Mouse (Mus musculus) layer of hippocampus, adult 9-11 months (tissue): ENCODE data around the gene Gbp7.
"Not testable (repeated sequence)": the region's sequence is repeated elsewhere in the genome, so short reads cannot be mapped to it uniquely, and the experiment has no call there.

Source experiments
- DNase-seq: peaks from one replicate; pipeline ENCODE4 v3.0.0; 2022

The Gbp7 gene

GRCm38 (mm10) chr3:142561045-142561646 is 31.0 kb downstream of the Gbp7 start:
- DNase-seq: no peak

- DNase-seq: no peak
Measured at GRCm38 (mm10) chr3:142561666-142562065, 31.5 kb downstream of the Gbp7 start.

GRCm38 (mm10) chr3:142567490-142567889 is 37.3 kb downstream of the Gbp7 start:
- DNase-seq: not testable (repeated sequence)

- DNase-seq: no peak
Measured at GRCm38 (mm10) chr3:142570738-142571137, 40.6 kb downstream of the Gbp7 start.

- no peak for DNase-seq
Measured at GRCm38 (mm10) chr3:142577108-142577507, 47.0 kb downstream of the Gbp7 start.

- DNase-seq: no peak
Measured at GRCm38 (mm10) chr3:142578342-142578741, 48.2 kb downstream of the Gbp7 start.

- no peak for DNase-seq
Measured at GRCm38 (mm10) chr3:142583067-142583466, 52.9 kb downstream of the Gbp7 start.

- no peak for DNase-seq
Measured at GRCm38 (mm10) chr3:142587386-142587785, 57.2 kb downstream of the Gbp7 start.

- DNase-seq: no peak
Measured at GRCm38 (mm10) chr3:142588888-142589287, 58.7 kb downstream of the Gbp7 start.

- no peak for DNase-seq
Measured at GRCm38 (mm10) chr3:142590431-142591067, 60.4 kb downstream of the Gbp7 start.

GRCm38 (mm10) chr3:142594547-142594946 is 64.4 kb downstream of the Gbp7 start, which contains the start of gene Gbp2b:
Gene Gbp2b, plus strand, starts transcription at chr3:142594847.
- DNase-seq: no peak

- no peak for DNase-seq
Measured at GRCm38 (mm10) chr3:142597923-142598322, 67.8 kb downstream of the Gbp7 start.
